Mouse (Mus musculus) G1E (cell line): ENCODE data around the gene Sncb. TPM values are rescaled to one million over a fixed set of nuclear protein-coding genes. Genes with fewer than 3 reads are reported as not detected.

Source experiments
- ATAC-seq: 2 replicates; pipeline ENCODE4 v1.8.0; 2016; ENCODE audit warnings: mild to moderate bottlenecking; ENCODE audit not compliant: insufficient number of reproducible peaks, poor library complexity, low FRiP score, severe bottlenecking; ENCODE audit errors: extremely low read depth
- DNase-seq: peaks from one replicate; pipeline ENCODE4 v3.0.0; 2012; ENCODE audit warnings: low spot score
- H3K27me3 ChIP-seq: 2 replicates; pipeline ENCODE4 v1.6.1; 2012; ENCODE audit warnings: mild to moderate bottlenecking, low read length, inconsistent platforms; ENCODE audit not compliant: insufficient read depth
- H3K36me3 ChIP-seq: replicated peaks from 2 replicates; pipeline ENCODE3; 2012; ENCODE audit warnings: mild to moderate bottlenecking, inconsistent platforms
- H3K4me1 ChIP-seq: 2 replicates; pipeline ENCODE4 v1.6.1; 2012; ENCODE audit warnings: low read depth, low read length, inconsistent platforms, mixed read lengths; ENCODE audit not compliant: insufficient read depth
- H3K4me3 ChIP-seq: 2 replicates; pipeline ENCODE4 v1.5.1; 2012; ENCODE audit warnings: low read depth, mild to moderate bottlenecking, inconsistent platforms, low read length, moderate library complexity, mixed read lengths
- H3K9me3 ChIP-seq: replicated peaks from 2 replicates; pipeline ENCODE4 v1.6.1; 2012; ENCODE audit warnings: inconsistent platforms
- CTCF ChIP-seq: IDR thresholded peaks from 2 replicates; pipeline ENCODE4 v1.5.1; 2012; ENCODE audit warnings: low read depth, low read length, inconsistent platforms, mixed read lengths
- GATA1 ChIP-seq: IDR thresholded peaks from 2 replicates; pipeline ENCODE4 v1.6.1; 2012; ENCODE audit warnings: borderline replicate concordance, low read length, inconsistent platforms, mixed read lengths
- GATA2 ChIP-seq: IDR thresholded peaks from 2 replicates; pipeline ENCODE4 v1.6.1; 2012; ENCODE audit warnings: low read depth, low read length, inconsistent platforms, borderline replicate concordance
- POLR2AphosphoS5 ChIP-seq: IDR thresholded peaks from 2 replicates; pipeline ENCODE4 v1.6.1; 2012; ENCODE audit warnings: low read depth, low read length, inconsistent platforms; ENCODE audit not compliant: insufficient replicate concordance
- TAL1 ChIP-seq: conservative IDR thresholded peaks from 2 replicates; pipeline ENCODE4 v1.6.1; 2012; ENCODE audit warnings: low read depth, low read length, inconsistent platforms, mixed read lengths
- polyA plus RNA-seq: library from polyadenylated mRNA; stranded (reverse); fragments of >175 nt; gene quantifications from 2 replicates; pipeline ENCODE4 v1.2.3, GENCODE M21; 2012
- total RNA-seq, 2 experiments: library from RNA; stranded (forward) in 1 of 2; stranded (reverse) in 1 of 2; fragments of 200-1000 nt in 1 of 2; fragments of >200 nt in 1 of 2; fragmentation: Nextera tagmentation in 1 of 2; gene quantifications; 2 replicates each; pipeline ENCODE4 v1.2.3; 2014 to 2017

Sncb gene
- total and polyA plus RNA-seq, 3 experiments: not detected

DNA sequence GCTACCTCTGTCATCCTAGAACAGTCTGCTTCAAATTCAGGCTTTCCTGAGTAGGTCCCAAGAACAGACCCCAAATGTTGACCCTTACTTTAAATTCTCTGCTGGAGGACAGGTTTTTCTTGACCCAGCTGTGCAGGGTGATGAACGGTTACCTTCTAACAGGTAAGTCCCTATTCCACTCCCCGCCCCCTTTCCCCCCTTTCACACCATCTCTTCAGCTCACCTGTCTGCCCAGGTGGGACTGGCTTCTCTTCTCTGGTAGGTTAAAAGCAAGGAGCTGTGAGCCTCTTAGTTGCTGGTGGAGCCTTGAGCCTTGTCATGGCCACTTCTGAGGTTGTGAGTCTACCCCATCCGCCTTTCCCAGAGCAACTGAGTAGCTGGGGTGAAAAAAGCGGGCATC, 17.3 kb upstream of the Sncb start, which contains the start of gene Eif4e1b:
Gene Eif4e1b, plus strand, starts transcription at position 301 of the 400 bp plus-strand sequence.
- ATAC-seq (no peak), DNase-seq (no peak)
- Histone ChIP-seq H3K36me3 (no peaks in the 10 kb centered on the region), H3K4me3 (no peak within 1 kb of the TSS), H3K4me1 (0 out of 2 replicates have a peak, but pooled peaks cover 3% of the 10 kb centered on the region), H3K9me3 (no peaks in the 10 kb centered on the region), H3K27me3 (peaks cover 16% of the 10 kb centered on the region)
- TF ChIP-seq GATA1 (no peak), TAL1 (no peak), GATA2 (no peak), POLR2AphosphoS5 (no peak), CTCF (no peak)

DNA sequence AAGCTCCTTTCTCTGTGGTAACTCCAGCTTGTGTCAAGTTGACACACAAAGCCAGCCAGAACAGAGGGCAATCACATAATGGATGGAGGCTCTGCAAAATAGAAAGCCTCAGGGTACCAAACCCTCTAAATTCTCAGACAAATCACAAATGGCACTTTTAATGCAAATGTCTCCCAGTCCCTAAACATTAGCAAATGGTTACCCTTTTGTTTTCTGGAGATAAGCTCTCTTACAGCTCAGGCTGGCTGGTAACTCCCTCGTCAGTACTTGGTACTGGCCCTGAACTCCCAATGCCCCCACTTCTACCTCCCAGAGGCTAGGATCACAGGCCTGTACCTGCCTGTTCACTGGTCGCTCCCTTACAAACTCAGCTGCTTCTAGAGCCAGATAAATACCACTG, 16.8 kb upstream of the Sncb start:
- no peaks in the 10 kb centered on the region for H3K9me3 ChIP-seq
- ATAC-seq (no peak), DNase-seq (no peak)
- H3K4me1 ChIP-seq: no peaks in the 10 kb centered on the region
- H3K27me3 ChIP-seq: peaks cover 16% of the 10 kb centered on the region
- no peaks in the 10 kb centered on the region for H3K36me3 ChIP-seq
- no peak overlapping the region for H3K4me3 ChIP-seq
- TF ChIP-seq GATA2 (no peak), GATA1 (no peak), POLR2AphosphoS5 (no peak), TAL1 (no peak), CTCF (no peak)

DNA sequence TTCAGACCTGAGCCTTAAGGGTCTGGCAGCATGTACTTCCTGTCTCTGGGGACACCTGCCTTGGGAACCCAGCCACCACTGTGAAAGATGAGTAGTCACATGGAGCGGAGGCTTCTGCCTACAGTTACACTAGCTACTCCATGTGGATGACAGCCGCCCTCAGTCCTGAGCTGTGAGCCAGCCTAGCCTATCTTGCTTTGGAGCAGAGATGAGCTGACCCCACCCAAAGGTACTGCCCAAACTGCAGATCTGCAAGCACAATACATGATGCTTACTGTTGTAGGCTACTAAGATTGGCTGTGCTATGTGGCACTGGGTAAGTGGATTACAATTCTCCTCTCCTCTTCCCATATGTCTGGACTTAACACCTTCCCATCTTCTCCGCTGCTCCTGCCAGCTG, 14.7 kb upstream of the Sncb start:
- TF ChIP-seq TAL1 (no peak), CTCF (no peak), GATA1 (no peak), POLR2AphosphoS5 (no peak), GATA2 (no peak)
- Histone ChIP-seq H3K4me1 (no peaks in the 10 kb centered on the region), H3K27me3 (peaks cover 16% of the 10 kb centered on the region), H3K9me3 (no peaks in the 10 kb centered on the region), H3K36me3 (no peaks in the 10 kb centered on the region), H3K4me3 (no peak overlapping the region)
- ATAC-seq: no peak
- DNase-seq: no peak

DNA sequence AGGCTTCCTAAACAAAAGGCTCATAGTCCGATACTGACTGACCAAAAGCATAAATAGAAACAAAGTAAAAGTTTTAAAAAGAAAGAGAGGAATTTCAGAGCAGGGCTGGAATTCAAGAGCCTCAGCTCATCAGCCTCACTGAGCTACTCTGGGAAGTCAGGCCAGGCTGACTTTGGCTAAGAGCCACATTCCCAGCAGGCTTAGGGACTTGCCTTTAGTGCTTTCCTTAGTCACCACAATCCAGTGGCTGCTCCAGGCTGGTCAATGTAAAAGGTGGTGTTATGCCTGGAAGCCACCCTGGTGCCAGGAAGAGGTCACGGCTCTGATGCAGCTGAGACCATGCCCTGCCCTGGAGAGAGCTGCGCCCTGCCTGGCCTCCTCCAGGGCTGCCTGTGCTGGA, 14.2 kb upstream of the Sncb start:
- Histone ChIP-seq H3K4me3 (no peak overlapping the region), H3K36me3 (no peaks in the 10 kb centered on the region), H3K4me1 (no peaks in the 10 kb centered on the region), H3K9me3 (no peaks in the 10 kb centered on the region), H3K27me3 (peaks cover 16% of the 10 kb centered on the region)
- no peak for DNase-seq
- no peak for ATAC-seq
- no peak for TF ChIP-seq POLR2AphosphoS5
- no peak for TF ChIP-seq GATA1
- TF ChIP-seq CTCF: no peak
- TF ChIP-seq GATA2: no peak
- no peak for TF ChIP-seq TAL1

DNA sequence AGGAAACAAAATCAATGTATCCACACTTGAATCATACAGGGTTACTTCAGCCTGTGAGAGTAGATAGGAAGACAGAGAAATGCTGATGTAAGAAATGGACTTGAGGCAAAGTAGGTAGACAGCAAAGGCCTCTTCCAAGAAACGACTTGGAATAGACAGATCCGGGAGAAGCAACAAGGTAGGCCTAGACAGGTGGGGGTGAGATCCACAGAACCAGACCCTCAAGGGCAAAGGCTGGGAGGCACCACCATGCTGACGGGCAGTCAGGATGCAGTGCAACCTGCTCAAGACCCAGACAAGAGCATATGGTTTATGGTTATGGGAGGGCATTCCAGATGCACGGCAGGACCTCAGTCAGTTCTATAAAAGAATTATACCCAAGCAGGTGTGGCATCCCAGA, 617 bp upstream of the Sncb start:
- no peaks in the 10 kb centered on the region for H3K36me3 ChIP-seq
- peaks cover 16% of the 10 kb centered on the region for H3K9me3 ChIP-seq
- TF ChIP-seq POLR2AphosphoS5 (no peak), GATA2 (no peak), CTCF (no peak), GATA1 (no peak), TAL1 (no peak)
- H3K27me3 ChIP-seq: no peaks in the 10 kb centered on the region
- DNase-seq: no peak
- no peak overlapping the region for H3K4me3 ChIP-seq
- H3K4me1 ChIP-seq: no peaks in the 10 kb centered on the region
- ATAC-seq: no peak

DNA sequence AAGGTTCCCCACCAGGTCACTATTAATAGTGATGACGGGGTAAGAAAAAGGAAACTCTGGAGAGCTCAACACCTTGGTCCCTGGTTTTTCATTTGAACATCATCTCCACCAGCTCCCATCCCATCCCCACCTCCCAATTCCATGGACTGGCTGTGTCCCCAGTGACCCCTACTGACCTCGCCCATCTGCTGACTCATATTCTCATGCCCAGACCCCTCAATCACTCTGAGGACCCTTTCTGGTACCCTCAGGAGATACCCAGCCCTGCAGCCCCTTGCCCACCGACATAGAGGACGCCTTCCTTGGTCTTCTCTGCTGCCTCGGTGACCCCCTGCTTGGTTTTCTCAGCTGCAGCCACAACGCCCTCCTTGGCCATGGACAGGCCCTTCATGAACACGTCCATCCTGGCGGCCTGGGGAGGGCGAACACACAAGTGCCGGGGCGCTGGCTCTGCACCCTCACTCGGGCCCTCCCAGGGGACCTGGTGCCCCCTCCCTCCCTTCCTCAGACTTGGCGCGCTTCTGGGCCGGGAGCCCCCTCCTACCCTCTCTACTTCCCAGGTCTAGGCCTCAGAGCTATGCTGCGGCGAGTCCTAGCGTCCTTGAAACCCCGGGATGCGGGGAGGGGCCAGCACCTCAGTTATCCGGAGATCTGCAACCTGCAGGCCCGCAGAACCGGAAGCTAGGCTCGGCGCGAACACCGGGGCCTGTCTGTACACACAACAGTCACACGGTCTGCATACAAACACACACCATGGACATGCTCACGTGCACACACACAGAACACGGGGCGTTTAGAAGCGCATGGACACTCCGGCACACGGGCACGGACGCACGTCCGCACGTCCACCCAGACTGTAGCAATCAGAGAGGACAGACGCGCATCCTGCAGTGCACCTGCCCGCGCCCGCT, 859 bp downstream of the Sncb start:
- ATAC-seq (no peak), DNase-seq (no peak)
- H3K36me3 ChIP-seq: no peaks in the 10 kb centered on the region
- no peak overlapping the region for H3K4me3 ChIP-seq
- H3K9me3 ChIP-seq: peaks cover 12% of the 10 kb centered on the region
- TF ChIP-seq TAL1: no peak
- no peak for TF ChIP-seq GATA2
- no peak for TF ChIP-seq GATA1
- no peak for TF ChIP-seq POLR2AphosphoS5
- TF ChIP-seq CTCF: no peak
- H3K4me1 ChIP-seq: no peaks in the 10 kb centered on the region
- H3K27me3 ChIP-seq: no peaks in the 10 kb centered on the region
